Mouse (Mus musculus) urinary bladder, adult 18-20 months (tissue): ENCODE measurements around the gene Olfr571.

Source experiments
- DNase-seq, 2 experiments: peaks; one replicate each; pipeline ENCODE4 v3.0.0; 2022; ENCODE audit warnings: low spot score in 2 of 2, mixed read lengths in 2 of 2

Olfr571 gene

GRCm38 (mm10) chr7:102917032-102917875 is at the start of gene Olfr571:
Gene Olfr571 (minus strand): TSS chr7:102917536.
- DNase-seq, result no peak

GRCm38 (mm10) chr7:102962360-102962759 is 45.0 kb upstream of the Olfr571 start, which contains the start of gene Olfr576:
Gene Olfr576 (plus strand): TSS chr7:102962660.
- no peak for DNase-seq

- DNase-seq, result no peak
Observed at GRCm38 (mm10) chr7:102958593-102958992, 41.3 kb upstream of the Olfr571 start, which contains the start of gene Olfr575. Gene Olfr575 (minus strand): TSS chr7:102958775.

GRCm38 (mm10) chr7:102958137-102958536 is 40.8 kb upstream of the Olfr571 start:
- DNase-seq, result no peak

GRCm38 (mm10) chr7:102950732-102951131 is 33.4 kb upstream of the Olfr571 start:
- no peak for DNase-seq

GRCm38 (mm10) chr7:102948167-102948566 is 30.8 kb upstream of the Olfr571 start, which contains the start of gene Olfr574:
Gene Olfr574 (plus strand): TSS chr7:102948467.
- DNase-seq, result no peak

GRCm38 (mm10) chr7:102943417-102943816 is 26.1 kb upstream of the Olfr571 start:
- DNase-seq, result no peak

GRCm38 (mm10) chr7:102942475-102942874 is 25.1 kb upstream of the Olfr571 start, which contains the start of gene Olfr573-ps1:
Gene Olfr573-ps1 (minus strand): TSS chr7:102942575.
- no peak for DNase-seq

GRCm38 (mm10) chr7:102927105-102927504 is 9.8 kb upstream of the Olfr571 start:
- DNase-seq, result no peak

- DNase-seq, result no peak
Observed at GRCm38 (mm10) chr7:102924109-102924508, 6.8 kb upstream of the Olfr571 start, which contains the start of gene Olfr572. Gene Olfr572 (plus strand): TSS chr7:102924409.

- DNase-seq, result no peak
Observed at GRCm38 (mm10) chr7:102919632-102920031, 2.3 kb upstream of the Olfr571 start.

GRCm38 (mm10) chr7:102916405-102916804 is 931 bp downstream of the Olfr571 start:
- no peak for DNase-seq

GRCm38 (mm10) chr7:102915261-102915660 is 2.1 kb downstream of the Olfr571 start:
- no peak for DNase-seq

- no peak for DNase-seq
Observed at GRCm38 (mm10) chr7:102890782-102891181, 26.6 kb downstream of the Olfr571 start, which contains the start of gene Olfr569. Gene Olfr569 (minus strand): TSS chr7:102890882.

- no peak for DNase-seq
Observed at GRCm38 (mm10) chr7:102876822-102877221, 40.5 kb downstream of the Olfr571 start, which contains the start of gene Olfr568. Gene Olfr568 (plus strand): TSS chr7:102877122.

GRCm38 (mm10) chr7:102858665-102859064 is 58.7 kb downstream of the Olfr571 start, which contains the start of gene Olfr566:
Gene Olfr566 (minus strand): TSS chr7:102858765.
- DNase-seq, result no peak

- no peak for DNase-seq
Observed at GRCm38 (mm10) chr7:102855807-102856206, 61.5 kb downstream of the Olfr571 start.
